Mouse (Mus musculus) cerebral cortex, adult 2 months (tissue): ENCODE results near the gene Cdc14a.

ENCODE experiments used
- WGBS: fragments of 180-500 bp; shearing (Covaris S2); methylation state at CpG from one replicate; pipeline ENCODE4 v1.1.7; 2018; 5-methylcytosine and 5-hydroxymethylcytosine counted together

The Cdc14a gene

DNA sequence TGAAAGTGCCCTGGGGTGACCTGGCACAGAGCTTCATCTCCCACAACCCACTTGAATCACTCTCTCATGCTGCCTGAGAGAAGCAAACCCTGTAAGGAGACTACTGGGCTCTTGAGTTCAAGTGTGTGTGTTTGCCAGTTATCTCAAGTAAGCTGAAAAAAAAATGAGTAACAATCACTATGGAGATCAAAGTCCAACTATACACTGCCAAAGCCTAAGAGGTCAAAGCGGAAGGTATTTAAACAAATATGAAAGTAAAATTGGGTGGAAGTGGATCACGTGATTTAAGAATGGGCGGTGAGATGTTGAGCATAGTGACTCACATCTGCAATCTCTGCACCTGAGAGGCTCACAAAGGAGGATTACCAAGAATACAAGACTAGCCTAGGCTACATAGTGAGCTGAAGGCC is 9.4 kb downstream of the Cdc14a start:
- WGBS, result 85% methylated on average over 3 of the region's 3 CpGs

DNA sequence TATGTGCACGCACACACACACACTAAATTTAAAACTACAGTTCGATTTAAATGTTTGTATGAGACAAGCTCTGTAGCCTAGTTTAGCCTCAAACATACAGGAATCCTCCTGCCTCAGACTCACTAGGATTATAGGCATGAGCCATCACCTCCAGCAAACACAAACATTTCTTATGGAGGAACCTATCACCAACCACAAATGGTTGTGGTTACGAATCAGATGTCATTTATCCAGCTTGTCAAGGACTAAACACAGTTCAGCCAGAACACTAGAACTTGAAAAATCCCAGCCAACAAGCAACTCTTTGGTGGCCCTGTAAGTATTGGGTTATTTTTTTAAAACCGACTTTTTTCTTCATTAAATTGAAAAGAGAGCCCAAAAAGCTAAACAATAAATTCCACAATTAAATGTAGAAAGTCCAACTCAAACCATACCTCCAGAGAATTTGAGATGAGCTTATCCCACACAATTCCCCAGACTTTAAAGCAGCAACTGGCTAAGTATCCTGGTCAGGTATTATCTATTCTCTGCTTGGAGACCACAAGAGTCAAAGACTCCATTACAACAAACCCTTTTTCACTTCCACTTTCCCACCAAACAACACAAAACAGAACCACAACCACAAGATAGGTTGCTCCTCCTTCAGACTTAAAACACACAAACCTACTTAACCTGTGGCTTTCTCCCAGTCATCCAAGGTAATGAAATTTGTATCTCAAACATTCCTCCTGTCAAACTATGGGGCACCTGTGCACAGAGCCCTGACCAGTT is 10.7 kb downstream of the Cdc14a start:
- WGBS, result 91% methylated on average over 4 of the region's 4 CpGs

DNA sequence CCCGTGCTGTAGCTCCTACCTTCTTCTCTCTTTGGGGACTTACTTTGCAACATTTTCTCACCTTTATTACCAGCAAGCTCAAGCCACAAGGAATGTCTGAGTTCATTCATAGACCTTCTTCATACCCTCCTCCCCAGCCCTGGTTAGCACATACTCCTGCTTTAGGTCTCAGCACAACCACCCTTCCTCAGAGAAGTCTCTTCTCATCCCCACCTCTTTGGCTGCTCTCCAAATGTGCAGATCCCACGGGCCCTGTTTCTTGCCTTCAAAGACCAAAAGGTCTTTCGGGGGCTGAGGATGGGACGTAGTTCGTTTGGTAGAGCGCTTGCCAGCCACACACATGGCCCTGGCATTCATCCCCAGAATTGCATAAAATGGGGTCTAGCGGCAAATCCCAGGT is 13.8 kb downstream of the Cdc14a start:
- WGBS, result 62% methylated on average over 7 of the region's 7 CpGs

DNA sequence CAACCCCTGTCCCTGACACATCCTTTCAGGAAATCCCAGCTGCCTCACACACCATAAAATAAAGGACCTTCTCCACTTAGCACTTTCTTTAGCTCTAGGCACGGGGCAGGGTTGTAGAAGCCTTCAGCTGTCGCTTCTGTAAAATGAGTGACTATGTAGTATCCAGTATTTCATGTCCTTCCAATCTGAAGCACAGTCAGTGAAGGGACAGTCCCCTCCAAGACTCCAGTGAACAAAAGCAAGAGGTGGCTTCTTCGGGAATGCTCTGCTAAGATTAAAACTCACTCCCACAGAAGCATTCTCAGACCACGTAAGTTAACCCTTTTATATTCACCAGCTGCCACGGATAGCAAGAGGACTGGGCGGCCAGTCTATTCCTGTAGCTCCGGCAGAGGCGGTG is 14.3 kb downstream of the Cdc14a start:
- 74% methylated on average over 8 of the region's 8 CpGs for WGBS

DNA sequence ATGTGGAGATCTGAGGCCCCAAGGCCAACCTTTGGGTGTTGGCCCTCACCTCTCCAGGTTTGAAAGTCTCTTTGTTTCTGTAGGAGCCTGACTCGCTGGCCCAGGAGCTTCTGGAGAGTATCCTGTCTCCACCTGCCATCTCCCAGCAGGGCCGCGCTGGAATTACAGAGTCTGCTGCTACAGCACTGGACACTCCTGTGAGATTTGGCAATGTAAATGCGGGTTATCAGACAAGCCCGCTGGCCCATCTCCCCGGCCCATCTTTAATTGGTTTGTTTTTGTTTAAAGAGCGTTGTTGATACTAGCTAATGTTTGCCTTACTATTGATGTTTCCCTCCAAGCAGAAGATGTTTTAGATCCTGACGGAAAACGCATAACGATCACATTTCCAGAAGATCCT is 15.0 kb downstream of the Cdc14a start:
- WGBS, result 83% methylated on average over 10 of the region's 10 CpGs

DNA sequence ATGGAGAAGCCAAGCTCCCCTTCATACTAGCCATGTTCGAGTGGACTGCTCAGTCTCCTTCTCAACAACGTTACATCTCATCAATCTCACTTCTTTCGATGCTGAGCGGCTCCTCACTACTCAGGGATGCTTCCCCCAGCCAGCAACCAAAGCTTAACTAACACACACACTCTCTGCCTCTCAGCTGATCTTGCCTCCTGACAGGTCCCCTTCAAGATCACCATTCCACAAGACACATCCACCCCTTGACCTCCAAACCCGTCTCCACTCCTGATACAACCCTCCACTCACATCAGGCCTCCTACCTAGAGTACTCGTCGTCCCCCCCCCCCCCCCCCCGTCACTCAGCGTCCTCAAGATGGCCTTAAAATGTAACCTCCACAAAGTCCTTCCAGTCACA is 18.3 kb downstream of the Cdc14a start:
- 80% methylated on average over 9 of the region's 9 CpGs for WGBS

DNA sequence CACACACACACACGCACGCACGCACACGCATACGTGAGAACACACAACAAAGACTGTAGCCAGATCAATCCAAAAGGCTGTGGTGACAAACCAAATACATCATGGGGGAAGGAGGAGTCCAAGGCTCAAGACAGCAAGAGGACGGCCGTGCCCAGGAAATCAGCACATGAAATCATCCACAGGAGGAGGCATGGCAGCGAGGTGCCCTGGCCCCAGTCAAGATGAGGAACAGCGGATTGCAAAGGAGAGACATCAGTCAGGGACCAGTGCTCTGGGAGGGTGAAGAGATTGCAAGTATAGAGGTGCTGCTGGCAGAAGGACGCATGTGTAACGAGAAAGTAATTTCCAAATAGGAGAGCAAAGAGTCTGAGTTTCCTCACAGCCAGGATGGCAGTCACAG is 22.4 kb downstream of the Cdc14a start:
- 95% methylated on average over 11 of the region's 11 CpGs for WGBS

DNA sequence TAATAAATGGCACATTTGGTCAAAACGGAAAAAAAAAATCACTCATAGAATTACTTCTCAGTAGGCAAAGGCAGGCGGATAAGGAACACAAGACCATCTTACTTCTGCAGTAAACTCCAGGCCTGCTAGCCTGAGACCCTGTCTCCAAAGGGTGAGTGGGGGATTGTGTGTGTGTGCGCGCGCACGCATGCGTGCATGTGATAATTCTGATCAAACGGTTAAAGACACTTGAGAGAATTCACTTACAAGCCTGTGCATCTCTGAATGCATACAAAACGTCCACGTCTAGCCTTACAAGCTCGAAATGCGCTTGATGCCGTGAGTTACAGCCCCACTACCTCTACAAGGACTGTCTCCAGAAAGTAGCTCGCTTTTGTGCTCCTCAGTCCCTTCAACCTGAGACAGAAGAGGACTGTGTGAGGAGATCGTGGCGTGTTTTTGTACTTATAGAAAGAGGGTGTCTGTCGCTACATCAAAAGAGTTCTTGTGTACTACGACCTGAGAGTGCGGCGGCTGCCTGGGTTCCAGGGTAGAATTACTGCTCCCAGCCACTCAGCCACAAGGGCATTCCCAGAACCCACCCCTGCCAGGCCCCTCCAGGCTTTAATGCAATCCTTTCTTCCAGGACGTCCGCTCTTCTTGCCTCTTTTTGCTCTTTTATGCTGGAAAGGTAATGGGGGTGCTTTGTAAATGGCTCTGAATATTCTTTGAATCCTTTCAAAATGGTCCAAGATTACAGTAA is 24.3 kb downstream of the Cdc14a start:
- WGBS, result 38% methylated on average over 22 of the region's 22 CpGs

DNA sequence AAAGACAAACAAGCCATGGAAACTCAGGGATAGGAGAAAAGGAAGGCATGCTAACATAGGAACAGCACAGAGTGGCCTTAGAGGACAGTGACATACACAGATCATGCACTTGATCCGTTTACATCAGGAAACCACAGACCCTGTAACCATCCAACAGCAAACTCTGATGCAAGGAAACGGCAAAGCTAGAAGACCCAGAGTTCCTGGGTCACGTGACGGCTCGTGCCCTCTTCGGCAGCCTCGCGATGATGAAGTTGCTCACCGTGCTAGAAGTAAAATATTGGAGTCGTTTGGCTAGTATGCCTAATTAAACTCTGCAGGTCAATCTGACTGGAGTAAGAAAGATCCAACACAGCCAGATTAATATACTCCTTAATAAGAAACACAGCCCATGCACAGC is 25.3 kb downstream of the Cdc14a start:
- 66% methylated on average over 10 of the region's 10 CpGs for WGBS

DNA sequence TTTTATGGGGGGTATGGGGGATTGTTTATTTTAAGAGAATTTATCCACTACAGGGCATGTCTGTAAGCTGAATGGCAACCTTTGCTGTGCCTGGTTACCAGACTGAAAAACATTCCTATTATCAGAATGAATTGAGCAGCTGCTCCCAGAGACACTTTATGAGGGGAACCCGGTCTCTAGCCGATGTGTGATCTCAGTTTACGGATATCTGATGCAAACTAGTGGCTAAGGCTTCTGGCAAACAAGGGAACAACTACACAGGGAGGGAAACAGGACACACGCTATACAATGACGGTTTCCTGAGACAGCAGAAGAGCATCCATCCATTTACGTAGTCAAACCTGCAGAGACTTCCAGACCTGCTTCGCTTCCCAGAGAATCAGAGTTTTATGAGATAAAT is 25.9 kb downstream of the Cdc14a start:
- WGBS, result 79% methylated on average over 7 of the region's 7 CpGs

DNA sequence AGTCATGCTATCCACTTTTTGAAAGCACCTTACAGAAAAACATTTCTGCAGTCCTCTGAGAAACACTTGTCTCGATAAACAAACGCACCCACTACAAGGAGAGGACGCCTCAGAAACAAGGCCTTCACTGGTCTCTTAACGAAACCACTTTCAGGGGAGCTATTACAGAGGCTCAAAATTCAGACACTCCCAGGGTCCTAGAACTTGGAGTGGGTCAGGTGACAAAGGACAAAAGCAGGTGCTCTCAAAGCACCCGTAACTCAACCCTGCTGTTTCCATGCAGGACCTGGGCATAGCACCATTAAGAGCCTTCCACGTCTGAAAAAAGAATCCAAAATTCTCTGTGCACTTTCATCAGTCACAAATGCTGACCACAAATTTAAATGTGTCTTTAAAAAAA is 26.5 kb downstream of the Cdc14a start:
- 94% methylated on average over 6 of the region's 6 CpGs for WGBS

DNA sequence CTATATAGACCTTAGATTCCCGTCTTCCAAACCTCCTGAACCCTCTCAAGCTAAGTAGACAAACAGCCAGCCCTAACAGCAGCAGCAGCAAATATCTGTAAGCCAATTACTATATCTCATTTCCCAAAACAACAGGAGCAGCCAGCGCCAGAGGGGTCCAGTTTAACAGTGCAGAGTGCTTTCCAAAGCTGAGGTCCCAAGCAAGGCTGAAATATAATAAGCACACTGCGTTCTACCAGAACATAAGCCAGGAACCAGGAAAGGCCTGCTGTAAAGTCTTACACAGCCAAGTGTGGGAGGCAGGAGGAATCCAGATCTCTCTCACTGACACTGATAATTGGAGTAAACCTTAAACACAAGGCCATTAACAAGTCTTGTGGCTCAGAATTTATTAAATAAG is 27.3 kb downstream of the Cdc14a start:
- 81% methylated on average over 3 of the region's 3 CpGs for WGBS

DNA sequence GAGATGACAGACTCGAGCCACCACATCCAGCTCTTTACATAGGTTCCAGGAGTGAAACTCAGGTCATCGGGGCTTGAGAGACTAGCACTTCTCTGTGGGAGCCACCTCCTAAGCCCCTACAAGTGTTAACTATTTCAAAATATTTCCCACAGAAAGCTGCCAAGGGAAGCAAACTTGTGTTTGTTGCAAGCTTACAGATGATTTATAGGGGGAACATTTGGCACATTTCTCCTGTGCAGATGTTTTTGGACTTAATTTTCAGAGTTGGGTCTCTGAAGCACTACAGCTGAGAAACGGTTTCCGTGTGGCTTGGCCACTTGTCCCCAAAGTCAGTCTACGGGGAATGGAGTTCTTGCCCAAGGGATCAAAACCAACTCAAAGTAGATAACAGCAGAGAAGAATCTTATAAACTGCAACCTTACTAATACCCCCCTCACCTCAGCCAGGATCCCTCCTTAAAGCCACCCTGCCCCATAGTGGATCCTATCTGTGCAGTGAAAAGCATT is 28.9 kb downstream of the Cdc14a start:
- WGBS, result 87% methylated on average over 5 of the region's 5 CpGs

DNA sequence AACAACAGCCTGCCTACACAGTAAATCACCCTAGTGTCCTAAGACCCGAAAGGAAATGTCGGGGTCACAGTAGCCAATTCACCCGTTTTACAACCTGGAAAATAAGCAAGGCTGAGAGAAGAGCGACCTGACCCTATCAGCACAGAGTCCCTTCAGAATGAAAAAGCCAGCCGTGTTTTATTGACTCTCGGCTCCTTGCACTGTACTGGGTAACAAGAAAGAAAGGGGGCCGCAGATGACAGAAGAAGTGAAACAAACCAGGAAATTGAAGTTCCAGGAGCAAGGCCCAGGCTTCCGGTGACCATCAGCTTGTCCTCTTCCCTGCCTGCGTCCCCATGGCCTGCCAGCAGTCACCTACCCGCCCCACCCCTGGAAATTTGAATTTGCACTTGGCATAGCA is 32.4 kb downstream of the Cdc14a start:
- WGBS, result 91% methylated on average over 10 of the region's 10 CpGs

DNA sequence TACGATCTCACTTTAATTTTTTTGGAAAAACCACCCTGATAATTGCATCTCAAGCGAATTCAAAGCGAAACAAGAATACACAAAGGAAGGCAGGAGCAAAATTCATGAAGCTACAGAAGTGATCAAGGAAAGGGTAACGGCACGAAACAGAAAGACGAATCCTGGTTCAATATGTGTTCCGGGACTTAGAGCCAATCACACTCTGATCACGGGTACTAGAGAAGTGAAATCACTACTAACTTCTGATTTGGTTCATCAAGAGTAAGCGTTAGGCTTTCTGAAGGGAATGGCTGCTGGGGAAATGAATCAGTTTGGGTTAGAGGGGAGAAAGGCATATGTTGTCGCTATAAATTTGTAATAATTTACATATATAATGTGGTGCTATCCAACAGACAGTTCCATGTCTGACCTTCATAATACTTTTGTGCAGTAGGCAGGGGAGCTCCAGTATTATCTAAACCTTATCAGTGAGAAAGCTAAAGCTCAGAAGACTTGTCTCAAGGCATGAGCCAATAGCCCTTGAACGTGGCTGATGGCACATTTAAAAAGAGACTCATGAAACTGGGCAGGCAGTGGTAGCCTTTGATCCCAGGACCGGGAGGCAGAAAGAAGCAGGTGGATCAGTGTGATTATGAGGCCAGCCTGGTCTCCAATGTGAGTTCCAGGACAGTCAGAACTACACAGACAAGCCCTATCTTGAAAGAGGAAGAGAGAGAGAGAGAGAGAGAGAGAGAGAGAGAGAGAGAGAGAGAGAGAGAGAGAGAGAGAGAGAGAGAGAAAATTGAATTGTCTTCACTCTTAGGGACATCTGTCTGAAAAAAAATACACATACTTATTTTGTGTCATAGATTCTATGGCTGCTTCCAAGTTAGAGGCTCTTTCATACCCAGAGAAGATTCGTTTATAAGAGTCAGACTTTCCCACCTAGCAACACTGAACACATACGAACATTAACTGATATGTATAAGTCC is 34.0 kb downstream of the Cdc14a start:
- WGBS, result 92% methylated on average over 14 of the region's 14 CpGs

DNA sequence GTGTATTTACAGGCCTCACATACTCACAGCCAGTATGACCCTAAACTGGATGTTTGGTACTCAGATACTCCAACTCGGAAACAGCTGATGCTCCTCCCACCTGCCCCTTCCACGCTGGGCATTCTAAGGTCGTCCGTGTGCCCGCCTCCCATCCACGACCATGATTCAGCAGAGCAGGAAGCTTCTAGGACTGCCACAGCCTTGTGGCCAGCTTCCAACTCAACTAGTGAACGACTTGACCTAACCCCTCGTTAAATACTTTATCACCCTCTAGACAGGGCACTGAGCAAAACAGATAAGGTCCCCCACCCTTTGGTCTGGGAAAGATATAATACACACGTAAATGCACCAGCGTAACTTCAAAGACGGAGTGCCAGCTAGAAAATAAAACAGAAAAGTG is 35.0 kb downstream of the Cdc14a start:
- 80% methylated on average over 11 of the region's 11 CpGs for WGBS

DNA sequence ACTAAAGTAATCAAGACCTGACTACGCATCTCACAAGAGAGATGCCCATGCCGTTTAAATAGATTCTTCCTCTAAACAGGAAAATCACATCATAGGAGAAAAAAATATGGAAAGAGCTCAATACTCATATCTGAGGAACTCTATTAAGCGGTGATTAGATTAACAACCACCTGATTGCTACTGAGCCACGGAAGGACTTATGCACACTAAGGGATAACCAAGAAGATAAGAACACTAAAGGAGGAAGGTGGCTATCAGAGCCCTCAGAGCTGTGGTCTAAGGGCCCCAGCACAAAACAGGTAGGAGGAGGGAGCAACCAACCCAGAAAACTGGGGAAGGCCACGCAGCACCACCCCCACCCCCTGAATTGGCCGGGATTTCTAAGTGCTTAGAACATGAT is 37.5 kb downstream of the Cdc14a start:
- 90% methylated on average over 6 of the region's 6 CpGs for WGBS

DNA sequence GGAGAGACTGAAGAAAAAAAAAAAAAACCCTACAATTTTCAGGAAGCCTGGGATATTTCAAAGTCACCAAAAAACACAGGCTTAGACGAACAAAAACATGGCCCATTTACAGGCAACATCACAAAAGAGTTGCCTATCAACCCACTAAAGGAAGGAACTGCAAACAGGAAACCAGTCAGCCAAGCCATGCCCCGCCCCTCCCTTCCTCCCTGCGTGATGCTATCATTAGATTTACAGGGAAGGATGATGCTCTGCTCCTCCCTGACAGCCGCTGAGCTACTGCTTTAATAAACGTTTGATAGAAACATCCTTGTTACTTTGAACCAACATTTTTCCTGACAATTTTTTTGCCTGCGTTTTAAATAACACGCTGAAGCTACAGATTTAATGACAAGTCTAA is 39.5 kb downstream of the Cdc14a start:
- WGBS, result 67% methylated on average over 7 of the region's 7 CpGs

DNA sequence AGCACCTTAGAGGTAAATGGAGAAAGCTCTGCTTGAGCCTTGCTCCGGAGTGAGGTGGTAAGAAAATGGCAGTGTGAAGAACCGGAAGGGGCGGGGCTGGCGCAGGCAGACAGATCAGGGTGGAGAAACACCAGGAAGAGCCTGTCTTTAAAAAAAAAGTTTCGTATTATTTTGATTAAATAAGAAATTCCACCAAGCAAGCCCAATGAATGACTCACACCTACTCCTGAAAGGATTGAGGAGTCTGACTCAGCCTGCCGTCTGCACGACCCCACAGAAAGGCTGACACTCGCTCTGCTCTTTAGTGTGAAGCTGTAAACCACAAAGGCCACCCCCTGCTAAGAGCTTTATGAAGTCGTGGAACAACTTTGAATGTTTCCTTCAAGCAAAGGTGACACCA is 43.5 kb downstream of the Cdc14a start:
- WGBS, result 61% methylated on average over 9 of the region's 9 CpGs

DNA sequence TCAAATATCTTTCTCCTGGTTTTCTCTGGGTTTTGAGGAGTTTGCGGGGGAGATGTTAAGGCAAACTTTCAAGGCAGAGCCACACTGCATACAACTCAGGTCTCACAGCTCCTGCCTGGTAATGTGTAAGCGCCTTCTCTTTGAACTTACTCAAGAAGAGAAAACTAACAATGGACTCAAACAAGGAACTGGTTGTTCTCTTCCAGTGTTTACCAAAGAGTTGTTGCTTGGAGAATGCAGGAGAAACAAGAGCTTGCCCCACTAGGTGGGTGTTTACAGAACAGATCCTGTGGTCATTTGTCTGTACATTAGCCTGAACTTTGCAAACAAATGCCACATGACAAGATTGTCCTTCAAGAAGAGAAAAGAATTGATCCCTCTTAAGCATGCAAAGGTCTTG is 48.4 kb downstream of the Cdc14a start:
- 79% methylated on average over 2 of the region's 2 CpGs for WGBS

DNA sequence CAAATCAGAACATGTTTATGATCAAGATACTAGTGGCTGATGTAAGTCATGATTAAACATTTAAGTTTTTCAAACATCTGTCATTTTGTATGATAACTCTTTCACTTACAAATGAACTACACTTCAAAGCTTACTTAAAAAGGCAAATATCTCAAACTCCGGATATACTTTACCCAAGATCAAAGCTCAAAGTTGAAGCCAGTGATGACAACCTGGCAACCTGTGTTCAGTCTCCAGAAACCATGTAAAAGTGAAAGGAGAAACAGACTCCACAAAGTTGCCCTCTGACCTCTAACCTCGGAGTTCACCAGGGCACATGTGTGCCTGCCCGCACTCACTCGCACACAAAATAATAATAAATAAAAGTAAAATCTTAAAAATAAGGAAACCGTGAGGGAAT is 49.3 kb downstream of the Cdc14a start:
- WGBS, result 91% methylated on average over 5 of the region's 5 CpGs

DNA sequence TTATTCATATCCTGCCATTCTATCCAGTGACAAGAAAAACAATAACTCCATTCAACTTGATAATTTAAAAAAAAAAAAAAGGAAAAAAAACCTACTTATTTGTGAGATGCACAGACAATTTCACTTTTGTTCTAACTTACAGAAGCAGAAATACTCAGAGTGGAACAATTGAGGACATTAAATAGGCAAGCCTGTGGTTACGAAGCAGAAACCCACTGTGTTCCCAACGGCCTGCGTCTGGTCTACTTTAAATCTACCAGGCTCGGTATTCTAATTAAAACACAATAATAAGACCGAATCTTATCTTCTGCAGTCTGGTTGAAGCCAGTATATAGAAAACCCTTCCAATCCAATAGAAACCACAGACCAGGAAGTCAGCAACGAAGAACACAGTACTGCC is 50.6 kb downstream of the Cdc14a start:
- 73% methylated on average over 6 of the region's 6 CpGs for WGBS
